Mouse (Mus musculus) splenic B cell, adult 2 months (primary cell): Measurements from ENCODE around the gene AC170998.1.
A peak's percentile ranks its signal among the peaks of the same experiment; 100 is the strongest.

ENCODE experiments used
- DNase-seq: peaks from one replicate; pipeline ENCODE4 v3.0.0-alpha.2; 2011; ENCODE audit warnings: low read depth, low spot score
- H3K27me3 ChIP-seq: 2 replicates; pipeline ENCODE4 v1.6.1; 2012; ENCODE audit warnings: mild to moderate bottlenecking, low read length, moderate library complexity, mixed read lengths; ENCODE audit not compliant: control insufficient read depth, poor library complexity, insufficient read depth, severe bottlenecking
- H3K36me3 ChIP-seq: 2 replicates; pipeline ENCODE4 v1.6.1; 2012; ENCODE audit warnings: mild to moderate bottlenecking, low read length, moderate library complexity, mixed read lengths; ENCODE audit not compliant: control insufficient read depth, poor library complexity, insufficient read depth, severe bottlenecking

Gene AC170998.1

DNA sequence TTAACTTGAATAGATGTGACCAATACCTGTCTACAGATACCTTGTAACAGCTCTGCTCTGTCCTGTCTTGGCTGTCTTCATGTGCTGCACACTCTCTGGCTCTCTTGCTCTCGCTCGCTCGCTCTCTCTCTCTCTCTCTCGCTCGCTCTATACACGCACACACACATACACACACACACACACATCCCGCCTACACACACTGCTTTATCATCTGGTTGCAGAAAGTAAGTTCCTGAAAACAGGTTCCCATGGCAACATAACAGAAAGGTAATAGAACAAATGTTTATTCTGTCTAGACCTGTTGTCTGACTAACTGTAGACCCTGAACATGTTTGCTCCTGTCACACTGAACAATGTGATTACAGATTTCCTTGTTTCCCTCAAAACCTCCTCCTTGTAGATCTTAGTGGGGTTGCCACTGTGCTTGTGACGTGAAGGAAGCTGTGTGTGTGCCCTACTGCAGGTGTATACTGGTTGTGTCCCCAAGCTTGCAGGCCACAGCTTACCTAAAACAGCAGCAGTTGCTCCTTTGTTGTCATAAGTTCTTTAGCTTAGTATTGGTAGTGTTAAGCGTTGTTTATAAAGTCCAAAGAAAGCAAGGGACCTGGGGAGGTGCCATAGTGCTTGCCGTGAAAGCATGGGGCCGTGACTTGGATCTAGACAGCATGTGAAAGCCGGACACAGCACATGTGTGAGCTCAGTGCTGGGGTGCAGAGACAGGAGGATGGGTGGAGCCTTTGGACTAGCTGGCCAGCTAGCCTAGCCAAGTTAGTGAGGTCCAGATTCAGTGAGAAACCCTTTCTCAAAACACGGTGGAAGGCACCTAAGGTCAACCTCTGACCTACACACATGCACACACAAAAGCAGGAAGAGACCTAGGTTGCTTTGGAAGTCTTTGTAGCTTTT is 28.3 kb upstream of the AC170998.1 start:
- DNase-seq, result peak; percentile 92
- 0 out of 2 replicates have a peak, but pooled peaks cover 1% of the 10 kb centered on the region for H3K36me3 ChIP-seq
- H3K27me3 ChIP-seq, result no peaks in the 10 kb centered on the region

DNA sequence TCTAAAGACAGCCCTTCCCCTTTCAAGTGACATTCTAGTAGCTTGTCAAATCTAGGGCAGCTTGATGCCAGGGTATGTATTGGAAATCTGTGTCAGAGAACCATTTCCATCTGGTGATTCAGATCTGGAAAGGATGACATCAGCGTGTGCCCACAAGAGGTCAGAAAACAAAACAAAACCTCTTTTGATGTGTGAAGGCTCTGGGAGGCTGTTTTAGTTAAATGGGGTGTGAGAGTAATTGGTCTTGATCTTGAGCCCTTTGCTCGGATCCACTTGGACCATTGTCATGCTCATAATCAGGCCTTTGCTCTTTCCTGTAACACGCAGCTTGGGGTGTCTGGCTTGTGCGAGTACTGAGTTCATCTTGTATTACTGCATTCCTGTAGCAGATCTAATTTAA is 27.6 kb upstream of the AC170998.1 start:
- H3K36me3 ChIP-seq, result 0 out of 2 replicates have a peak, but pooled peaks cover 1% of the 10 kb centered on the region
- H3K27me3 ChIP-seq, result no peaks in the 10 kb centered on the region
- DNase-seq, result peak; percentile 58

DNA sequence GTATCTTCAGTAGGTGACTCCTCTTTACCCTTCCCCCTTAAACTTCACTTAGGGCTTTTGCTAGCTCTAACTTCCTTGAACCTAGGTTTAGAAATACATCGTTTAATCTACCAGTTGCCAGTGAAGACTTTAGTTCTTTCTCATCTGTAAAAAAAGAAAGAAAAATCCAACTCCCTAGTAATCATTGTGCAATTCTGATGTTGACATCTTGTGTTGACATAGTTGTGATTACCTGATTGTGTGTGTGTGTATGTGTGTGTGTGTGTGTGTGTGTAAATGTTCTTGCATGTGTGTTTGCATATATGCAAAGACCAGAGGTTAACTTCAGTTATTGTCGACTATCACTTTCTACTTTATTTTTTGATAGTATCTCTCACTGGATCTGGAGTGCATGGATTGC is 27.2 kb upstream of the AC170998.1 start:
- H3K36me3 ChIP-seq, result 0 out of 2 replicates have a peak, but pooled peaks cover 1% of the 10 kb centered on the region
- no peak for DNase-seq
- H3K27me3 ChIP-seq, result no peaks in the 10 kb centered on the region

- DNase-seq, result no peak
- Histone ChIP-seq H3K36me3 (0 out of 2 replicates have a peak, but pooled peaks cover 1% of the 10 kb centered on the region), H3K27me3 (no peaks in the 10 kb centered on the region)
These were observed 26.1 kb upstream of the AC170998.1 start for GRCm38 (mm10) chr17:28699789-28700188.

GRCm38 (mm10) chr17:28701171-28701570 is 24.7 kb upstream of the AC170998.1 start:
- H3K27me3 ChIP-seq, result no peaks in the 10 kb centered on the region
- DNase-seq, result no peak

GRCm38 (mm10) chr17:28701737-28702136 is 24.1 kb upstream of the AC170998.1 start:
- no peak for DNase-seq
- peaks cover 3% of the 10 kb centered on the region; the same call in 1 of the 2 replicates for H3K36me3 ChIP-seq
- no peaks in the 10 kb centered on the region for H3K27me3 ChIP-seq

More at GRCm38 (mm10) chr17:28701171-28701570, 24.7 kb upstream of the AC170998.1 start:
- peaks cover 3% of the 10 kb centered on the region; the same call in 1 of the 2 replicates for H3K36me3 ChIP-seq

DNA sequence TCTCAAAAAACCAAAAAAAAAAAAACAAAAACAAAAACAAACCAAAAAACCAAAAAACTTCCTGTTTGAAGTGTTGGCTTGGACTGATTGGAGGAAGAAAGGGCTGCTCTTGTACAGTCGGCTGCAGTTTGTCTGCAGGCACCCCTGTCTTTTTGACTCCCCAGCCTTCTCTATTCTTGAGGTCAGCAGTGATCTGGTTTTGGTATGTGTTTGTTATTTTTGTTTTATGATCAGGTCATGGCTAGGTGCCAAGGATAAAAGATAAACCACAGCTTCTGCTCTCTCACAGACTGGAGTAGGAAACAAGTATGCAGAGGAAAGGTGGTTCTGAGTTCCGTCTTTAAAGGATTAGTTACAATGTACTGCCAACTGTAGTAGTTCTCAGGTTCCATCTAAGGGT is 23.2 kb upstream of the AC170998.1 start:
- H3K36me3 ChIP-seq, result peaks cover 3% of the 10 kb centered on the region; the same call in 1 of the 2 replicates
- no peaks in the 10 kb centered on the region for H3K27me3 ChIP-seq
- DNase-seq, result no peak

GRCm38 (mm10) chr17:28706697-28707096 is 19.2 kb upstream of the AC170998.1 start:
- H3K36me3 ChIP-seq, result peaks cover 3% of the 10 kb centered on the region
- DNase-seq, result no peak
- no peaks in the 10 kb centered on the region for H3K27me3 ChIP-seq

GRCm38 (mm10) chr17:28707136-28707627 is 18.7 kb upstream of the AC170998.1 start:
- DNase-seq, result no peak
- Histone ChIP-seq H3K27me3 (no peaks in the 10 kb centered on the region), H3K36me3 (peaks cover 3% of the 10 kb centered on the region)

- no peaks in the 10 kb centered on the region for H3K27me3 ChIP-seq
- DNase-seq, result no peak
- H3K36me3 ChIP-seq, result peaks cover 3% of the 10 kb centered on the region
These were observed 18.1 kb upstream of the AC170998.1 start for GRCm38 (mm10) chr17:28707816-28708215.

DNA sequence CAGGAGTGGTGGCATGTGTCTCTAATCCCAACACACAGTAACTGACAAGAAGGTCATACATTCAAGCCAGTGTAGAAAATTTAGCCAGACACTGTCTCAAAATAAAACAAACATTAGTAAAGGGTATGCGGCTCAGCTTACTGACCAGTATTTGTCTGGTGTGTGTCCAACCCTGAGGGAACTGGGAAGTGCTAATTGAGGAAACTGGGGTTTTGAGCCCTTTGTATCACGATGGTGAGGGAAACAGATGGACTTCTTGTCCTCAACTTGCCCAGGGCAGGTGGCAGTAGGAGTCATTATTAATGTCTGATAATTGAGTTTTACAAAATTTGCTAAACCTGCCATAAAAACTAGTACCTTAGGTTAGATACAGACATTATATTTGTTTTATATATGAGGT is 16.9 kb upstream of the AC170998.1 start:
- no peaks in the 10 kb centered on the region for H3K27me3 ChIP-seq
- DNase-seq, result no peak

DNA sequence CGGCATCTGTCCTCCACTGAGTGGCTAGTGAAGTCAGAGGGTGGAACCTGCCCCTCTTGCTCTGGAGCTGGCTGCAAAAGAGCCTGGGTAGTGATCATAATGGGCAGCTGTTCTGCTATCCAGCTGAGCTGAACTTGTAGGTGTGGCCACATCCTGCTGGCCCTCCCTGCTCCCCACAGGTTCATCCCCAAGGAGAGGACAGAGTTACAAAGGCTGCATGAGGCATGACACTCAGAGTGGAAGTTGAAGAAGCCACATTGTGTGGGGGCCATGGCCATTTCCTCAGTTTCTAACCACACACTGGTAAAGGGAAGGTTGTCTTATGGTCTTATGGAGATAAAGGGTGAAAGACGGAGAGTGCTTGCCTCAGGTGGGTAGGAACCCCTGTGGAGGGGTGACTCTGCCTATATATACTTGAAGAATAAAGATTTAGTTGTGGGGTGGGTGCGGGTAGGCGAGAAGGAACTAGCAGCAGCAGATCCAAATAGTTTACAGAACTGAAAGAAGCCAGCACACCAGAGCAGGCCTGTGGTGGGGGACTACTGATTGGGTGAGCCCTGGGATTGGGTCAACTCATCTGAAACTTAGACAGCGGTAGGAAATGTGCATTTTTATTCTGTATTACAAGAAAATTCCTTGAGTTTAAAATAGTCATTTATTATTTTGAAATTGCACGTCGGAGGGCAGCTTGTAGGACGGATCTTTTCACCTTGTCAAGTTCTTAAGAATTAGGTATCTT is 16.2 kb upstream of the AC170998.1 start:
- H3K36me3 ChIP-seq, result peaks cover 6% of the 10 kb centered on the region
- DNase-seq, result peak; percentile 42
- H3K27me3 ChIP-seq, result no peaks in the 10 kb centered on the region

More for the DNA sequence above, 16.9 kb upstream of the AC170998.1 start:
- H3K36me3 ChIP-seq, result peaks cover 5% of the 10 kb centered on the region

DNA sequence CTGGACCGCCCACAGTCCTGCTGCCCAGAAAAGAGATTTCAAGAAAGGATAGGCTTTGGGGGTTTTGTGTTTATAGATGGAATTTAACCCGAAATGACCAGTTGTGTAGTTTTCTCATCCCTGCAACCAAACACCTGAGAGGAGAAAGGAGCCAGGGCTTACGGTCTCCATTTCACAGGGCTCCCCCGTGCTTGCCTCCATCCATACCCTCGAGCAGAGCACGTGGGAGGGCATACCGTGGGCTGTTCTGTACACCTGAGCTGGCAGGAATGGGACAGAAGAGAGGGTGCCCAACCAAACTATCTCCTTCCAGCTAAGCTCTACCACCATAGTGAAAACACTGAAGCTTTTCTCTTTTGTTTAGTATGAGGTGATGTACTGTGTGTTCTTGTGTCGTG is 15.6 kb upstream of the AC170998.1 start:
- Histone ChIP-seq H3K27me3 (no peaks in the 10 kb centered on the region), H3K36me3 (peaks cover 6% of the 10 kb centered on the region)
- no peak for DNase-seq

GRCm38 (mm10) chr17:28711237-28711636 is 14.6 kb upstream of the AC170998.1 start:
- H3K27me3 ChIP-seq, result no peaks in the 10 kb centered on the region

GRCm38 (mm10) chr17:28712305-28712704 is 13.6 kb upstream of the AC170998.1 start:
- H3K27me3 ChIP-seq, result no peaks in the 10 kb centered on the region
- no peak for DNase-seq
- peaks cover 16% of the 10 kb centered on the region for H3K36me3 ChIP-seq

More at GRCm38 (mm10) chr17:28711237-28711636, 14.6 kb upstream of the AC170998.1 start:
- DNase-seq, result no peak
- H3K36me3 ChIP-seq, result peaks cover 14% of the 10 kb centered on the region
